Mouse (Mus musculus) heart, postnatal 0 days (tissue): ENCODE results near the gene Gtse1. TPM values are rescaled to one million over a fixed set of nuclear protein-coding genes. Genes with fewer than 3 reads are reported as not detected.
A peak's percentile ranks its signal among the peaks of the same experiment; 100 is the strongest.

Experiments
- ATAC-seq: fragments of 200-750 bp; cut with Nextera tagmentation; 2 replicates; pipeline ENCODE4 v1.8.0; 2017; ENCODE audit warnings: low read depth, moderate number of reproducible peaks, moderate library complexity; ENCODE audit not compliant: insufficient read depth
- DNase-seq: peaks from one replicate; pipeline ENCODE4 v3.0.0-alpha.2; 2016; ENCODE audit warnings: low spot score
- H3K27ac ChIP-seq: fragments of 300-500 bp; sonication (generic); 2 replicates; pipeline ENCODE4 v1.5.1; 2014; ENCODE audit warnings: low read depth, mild to moderate bottlenecking
- H3K27me3 ChIP-seq: fragments of 300-500 bp; sonication (generic); 2 replicates; pipeline ENCODE4 v1.6.1; 2014; ENCODE audit warnings: low read length, mixed read lengths; ENCODE audit not compliant: control insufficient read depth, insufficient read depth
- H3K36me3 ChIP-seq: fragments of 300-500 bp; sonication (generic); replicated peaks from 2 replicates; pipeline ENCODE4 v1.6.1; 2014; ENCODE audit warnings: low read length, mixed read lengths; ENCODE audit not compliant: control insufficient read depth, insufficient read depth
- H3K4me1 ChIP-seq: fragments of 300-500 bp; sonication (generic); 2 replicates; pipeline ENCODE4 v1.6.1; 2014; ENCODE audit warnings: antibody characterized with exemption; ENCODE audit not compliant: control insufficient read depth, insufficient read depth
- H3K4me2 ChIP-seq: fragments of 300-500 bp; sonication (generic); 2 replicates; pipeline ENCODE4 v1.6.1; 2014; ENCODE audit warnings: low read depth, mild to moderate bottlenecking, low read length, moderate library complexity
- H3K4me3 ChIP-seq: fragments of 300-500 bp; sonication (generic); 2 replicates; pipeline ENCODE4 v1.5.1; 2014; ENCODE audit warnings: low read depth, low read length
- H3K9ac ChIP-seq: fragments of 300-500 bp; sonication (generic); replicated peaks from 2 replicates; pipeline ENCODE4 v1.6.1; 2014; ENCODE audit warnings: low read depth, low read length, mixed read lengths
- H3K9me3 ChIP-seq: fragments of 300-500 bp; sonication (generic); replicated peaks from 2 replicates; pipeline ENCODE4 v1.6.1; 2016; ENCODE audit warnings: low read length; ENCODE audit not compliant: control insufficient read depth
- CTCF ChIP-seq: IDR thresholded peaks from 2 replicates; pipeline ENCODE4 v1.5.1; 2016; ENCODE audit warnings: antibody characterized with exemption, control low read depth, low read depth
- EP300 ChIP-seq: IDR thresholded peaks from 2 replicates; pipeline ENCODE4 v1.6.1; 2016; ENCODE audit warnings: antibody characterized with exemption, low read depth
- WGBS: fragments of 180-500 bp; shearing (Covaris S2); extraction: QIAGEN DNeasy Blood & Tissue Kit; methylation state at CpG from one replicate; pipeline ENCODE4 v1.1.7; 2014; 5-methylcytosine and 5-hydroxymethylcytosine counted together
- polyA plus RNA-seq: library from polyadenylated mRNA; unstranded; fragments of >200 nt; fragmentation: Nextera tagmentation; extraction: Ambion mirVana; gene quantifications from 2 replicates; pipeline ENCODE4 v1.2.1, GENCODE M21; 2015
- total RNA-seq: library from RNA; depleted of rRNA; stranded (reverse); fragments of >200 nt; gene quantifications from 2 replicates; pipeline ENCODE4 v1.2.3, GENCODE M21; 2014; ENCODE audit warnings: low replicate concordance

The Gtse1 gene
- total and polyA plus RNA-seq, 2 experiments from 2014 or later: 6.7 to 17.9 TPM

DNA sequence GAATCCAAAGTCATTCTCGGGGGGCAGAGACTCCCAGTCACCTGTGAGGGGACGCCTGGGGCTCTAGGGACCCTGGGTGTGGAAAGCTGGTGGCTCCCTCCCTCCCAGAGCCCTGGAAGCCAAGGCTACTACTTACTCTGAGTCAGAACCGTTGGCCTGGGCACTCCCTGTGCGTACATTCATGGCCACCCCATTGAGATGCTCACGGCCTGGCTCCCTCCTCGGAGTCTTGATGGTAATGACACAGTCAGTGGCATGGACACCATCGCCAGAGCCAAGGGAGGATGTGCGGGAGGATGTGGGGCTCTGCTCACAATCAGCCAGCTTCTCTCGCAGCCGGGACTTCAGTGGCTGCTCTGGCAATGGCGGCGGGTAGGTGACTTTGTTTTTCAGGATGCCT, 41.3 kb downstream of the Gtse1 start:
- Histone ChIP-seq H3K9me3 (no peaks in the 10 kb centered on the region), H3K4me3 (no peak overlapping the region), H3K27ac (no peak overlapping the region), H3K27me3 (no peaks in the 10 kb centered on the region), H3K4me2 (no peak overlapping the region), H3K9ac (no peak overlapping the region), H3K4me1 (no peaks in the 10 kb centered on the region), H3K36me3 (peaks cover 31% of the 10 kb centered on the region)
- ATAC-seq (no peak), DNase-seq (no peak)
- TF ChIP-seq EP300 (no peak), CTCF (no peak)
- 71% methylated on average over 12 of the region's 12 CpGs for WGBS

DNA sequence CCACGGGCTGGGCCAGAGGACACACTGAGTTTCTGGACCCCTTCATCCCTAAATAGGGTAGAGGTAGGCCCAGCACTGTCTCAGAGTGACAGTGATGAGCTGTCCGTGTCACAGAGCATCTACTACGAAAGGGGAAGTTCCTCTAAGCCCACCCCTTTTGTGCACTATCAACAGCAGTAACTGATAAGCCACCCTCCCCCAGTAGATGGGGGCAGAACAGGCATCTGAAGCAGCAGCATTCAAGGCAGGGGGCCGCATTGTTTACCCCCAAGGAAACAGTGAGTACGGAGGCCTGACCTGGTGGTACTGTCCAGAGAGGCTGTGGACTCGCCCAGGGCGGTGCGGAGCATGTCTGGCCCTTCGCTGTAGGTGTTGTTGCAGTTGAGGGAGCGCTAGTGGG, 43.0 kb downstream of the Gtse1 start:
- no peak for TF ChIP-seq CTCF
- no peak for TF ChIP-seq EP300
- 68% methylated on average over 10 of the region's 10 CpGs for WGBS
- no peak for ATAC-seq

DNA sequence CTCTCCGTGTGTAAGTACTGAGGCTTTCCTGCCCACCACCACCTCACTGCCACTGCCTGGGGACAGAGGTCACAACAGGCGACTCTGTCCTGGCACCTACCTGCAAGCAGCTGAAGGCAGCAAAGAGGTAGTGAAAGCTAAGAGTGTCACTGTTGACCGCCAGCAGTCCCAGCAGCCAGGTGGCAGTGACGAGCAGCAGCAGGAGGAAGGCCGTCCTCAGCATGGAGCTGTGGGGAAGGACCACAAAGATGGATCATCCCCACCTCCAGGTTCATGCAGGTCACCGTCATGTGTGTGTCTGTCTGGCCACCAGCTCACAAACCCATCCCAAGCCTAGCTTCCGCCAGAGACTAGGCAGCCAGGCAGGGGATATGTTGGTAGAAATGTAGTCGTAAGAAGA, 44.3 kb downstream of the Gtse1 start:
- H3K27ac ChIP-seq: no peak overlapping the region
- ATAC-seq (no peak), DNase-seq (no peak)
- H3K4me3 ChIP-seq: no peak overlapping the region
- 60% methylated on average over 8 of the region's 8 CpGs for WGBS
- H3K4me1 ChIP-seq: no peaks in the 10 kb centered on the region
- peaks cover 7% of the 10 kb centered on the region; the same call in 1 of the 2 replicates for H3K36me3 ChIP-seq
- H3K9ac ChIP-seq: no peak overlapping the region
- no peaks in the 10 kb centered on the region for H3K27me3 ChIP-seq
- no peak overlapping the region for H3K4me2 ChIP-seq
- TF ChIP-seq CTCF (peak; percentile 77), EP300 (no peak)
- H3K9me3 ChIP-seq: no peaks in the 10 kb centered on the region

More for the DNA sequence above, 43.0 kb downstream of the Gtse1 start:
- no peak overlapping the region for H3K4me2 ChIP-seq
- no peak overlapping the region for H3K4me3 ChIP-seq
- no peaks in the 10 kb centered on the region for H3K4me1 ChIP-seq
- no peak overlapping the region for H3K27ac ChIP-seq
- H3K9ac ChIP-seq: no peak overlapping the region
- H3K27me3 ChIP-seq: no peaks in the 10 kb centered on the region
- H3K9me3 ChIP-seq: no peaks in the 10 kb centered on the region
- DNase-seq: no peak
- H3K36me3 ChIP-seq: peaks cover 21% of the 10 kb centered on the region

DNA sequence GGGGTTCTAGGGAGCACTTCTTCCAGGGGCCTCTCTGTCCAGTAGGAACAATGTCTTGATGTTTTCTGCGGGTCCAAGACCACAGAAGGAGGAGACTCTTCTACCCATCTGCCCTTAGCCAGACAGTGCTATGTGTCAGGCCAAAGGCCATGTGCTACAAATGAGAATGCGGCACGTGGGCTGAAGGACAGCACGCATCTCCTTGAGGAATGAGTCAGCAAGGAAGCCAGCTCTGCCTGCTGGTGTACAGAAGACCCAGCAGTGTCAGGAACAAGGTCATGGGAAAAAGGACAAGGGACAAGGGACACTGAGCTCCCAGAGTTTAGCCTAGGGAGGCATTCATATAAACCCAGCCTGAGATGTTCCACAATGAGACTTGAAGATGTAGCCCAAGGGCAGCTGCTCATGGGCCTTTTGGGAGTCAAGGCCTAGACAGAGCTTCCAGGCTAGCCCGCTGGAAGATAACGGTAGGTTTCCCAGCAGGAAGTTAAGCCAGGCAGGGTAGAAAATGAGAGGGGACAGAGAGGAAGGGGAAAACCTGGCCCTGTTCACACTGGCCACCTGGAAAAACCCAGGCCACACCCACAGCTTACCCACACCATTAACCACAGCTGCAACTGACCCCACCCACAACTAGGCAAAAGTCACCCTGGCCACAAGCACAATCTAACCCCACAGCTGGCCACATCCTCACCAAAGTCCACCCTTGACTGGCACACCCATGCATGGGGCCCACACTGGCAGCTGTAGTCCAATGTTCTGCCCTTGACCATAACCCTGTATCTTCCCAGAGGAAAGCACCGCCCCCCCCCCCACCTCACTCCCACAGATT, 49.3 kb downstream of the Gtse1 start:
- H3K4me1 ChIP-seq: peaks cover 13% of the 10 kb centered on the region; the same call in 1 of the 2 replicates
- no peak overlapping the region for H3K4me3 ChIP-seq
- 83% methylated on average over 7 of the region's 7 CpGs for WGBS
- ATAC-seq: no peak
- TF ChIP-seq EP300 (no peak), CTCF (no peak)
- H3K27ac ChIP-seq: no peak overlapping the region
- DNase-seq: no peak
- H3K4me2 ChIP-seq: no peak overlapping the region
- no peak overlapping the region for H3K9ac ChIP-seq
- H3K9me3 ChIP-seq: no peaks in the 10 kb centered on the region
- no peaks in the 10 kb centered on the region for H3K36me3 ChIP-seq
- H3K27me3 ChIP-seq: no peaks in the 10 kb centered on the region

DNA sequence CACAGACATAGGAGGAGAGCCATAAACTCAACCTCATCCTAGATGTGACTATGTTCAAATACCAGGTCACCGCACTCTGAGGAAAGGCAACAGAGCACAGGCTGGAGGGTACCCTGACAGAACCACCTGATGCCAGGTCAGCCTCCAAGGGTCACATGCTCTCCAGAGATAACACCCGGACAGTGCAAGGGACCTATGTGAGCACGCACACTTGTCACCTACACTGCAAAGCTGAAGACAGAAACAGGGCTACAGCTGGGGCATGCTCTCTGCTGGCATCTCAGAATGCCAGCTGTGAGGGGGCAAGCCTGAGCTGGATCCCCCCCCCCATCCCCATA, 49.9 kb downstream of the Gtse1 start:
- no peak overlapping the region for H3K9ac ChIP-seq
- WGBS: 39% methylated on average over 3 of the region's 3 CpGs
- no peaks in the 10 kb centered on the region for H3K36me3 ChIP-seq
- no peak overlapping the region for H3K27ac ChIP-seq
- H3K4me2 ChIP-seq: no peak overlapping the region
- H3K4me1 ChIP-seq: peaks cover 13% of the 10 kb centered on the region; the same call in 1 of the 2 replicates
- no peak for DNase-seq
- TF ChIP-seq CTCF (no peak), EP300 (no peak)
- ATAC-seq: peak; percentile 43; the same call in 1 of the 2 replicates
- no peak overlapping the region for H3K4me3 ChIP-seq
- H3K27me3 ChIP-seq: no peaks in the 10 kb centered on the region
- H3K9me3 ChIP-seq: no peaks in the 10 kb centered on the region

DNA sequence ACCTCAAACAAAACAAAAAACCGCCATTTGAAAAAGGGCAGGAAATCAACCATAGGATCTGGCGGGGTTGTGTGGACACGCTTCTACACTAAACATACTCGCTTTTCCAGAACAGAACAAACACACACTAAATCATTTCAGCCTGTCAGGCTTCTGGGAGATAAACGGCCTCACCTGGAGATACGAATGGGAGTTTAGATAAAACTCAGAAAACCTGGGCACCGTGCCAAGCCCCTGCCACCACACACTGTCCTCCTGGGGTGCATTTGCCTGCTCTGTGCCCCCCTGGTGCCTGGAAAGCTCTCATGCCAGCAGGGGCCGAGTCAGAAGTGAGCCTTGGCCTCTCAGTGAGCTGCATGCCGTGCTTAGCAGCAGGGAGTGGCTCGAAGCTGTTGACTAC, 50.4 kb downstream of the Gtse1 start:
- H3K36me3 ChIP-seq: no peaks in the 10 kb centered on the region
- DNase-seq: no peak
- no peaks in the 10 kb centered on the region for H3K9me3 ChIP-seq
- H3K27ac ChIP-seq: no peak overlapping the region
- no peak overlapping the region for H3K4me2 ChIP-seq
- 42% methylated on average over 10 of the region's 10 CpGs for WGBS
- no peak overlapping the region for H3K9ac ChIP-seq
- no peak for ATAC-seq
- H3K4me1 ChIP-seq: peaks cover 13% of the 10 kb centered on the region; the same call in 1 of the 2 replicates
- H3K4me3 ChIP-seq: no peak overlapping the region
- TF ChIP-seq CTCF (no peak), EP300 (no peak)
- no peaks in the 10 kb centered on the region for H3K27me3 ChIP-seq
